Mouse (Mus musculus): Measurements from ENCODE around the gene Nkain1. TPM values are rescaled to one million over a fixed set of nuclear protein-coding genes. Genes with fewer than 3 reads are reported as not detected.

Nkain1 gene
- polyA plus RNA-seq, 1 experiment from 2014 or later = 1.2 TPM

DNA sequence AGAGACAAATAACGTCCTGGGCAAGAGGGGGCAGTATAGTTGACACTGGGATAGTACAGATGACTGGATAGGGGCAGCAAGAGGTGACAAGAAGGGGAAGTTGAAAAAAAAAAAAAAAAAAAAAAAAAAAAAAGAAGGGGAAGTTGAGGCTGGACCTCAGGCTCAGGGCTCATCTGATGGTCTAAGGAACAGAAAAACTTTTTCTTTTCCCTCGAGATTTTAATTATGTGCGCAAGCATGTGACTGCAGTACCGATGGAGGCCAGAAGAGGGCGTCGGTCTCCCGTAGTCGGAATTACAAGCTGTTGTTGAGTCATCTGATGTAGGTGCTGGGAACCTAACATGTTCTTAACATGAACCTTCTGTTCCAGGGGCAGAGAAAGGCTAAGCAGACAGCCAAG is 24.8 kb downstream of the Nkain1 start:
- no peaks in the 10 kb centered on the region for H3K27me3 ChIP-seq (replicated peaks)
- ATAC-seq (ENCODE audit: insufficient read depth, low FRiP score, low read depth) = no peak
- H3K36me3 ChIP-seq = no peaks in the 10 kb centered on the region
- no peak overlapping the region for H3K27ac ChIP-seq
- H3K4me2 ChIP-seq = no peak overlapping the region
- H3K4me1 ChIP-seq = peaks cover 16% of the 10 kb centered on the region; the same call in 1 of the 2 replicates
- no peaks in the 10 kb centered on the region for H3K9me3 ChIP-seq
- 88% methylated on average over 8 of the region's 8 CpGs for WGBS
- no peak overlapping the region for H3K9ac ChIP-seq
- H3K4me3 ChIP-seq (replicated peaks) = no peak overlapping the region

GRCm38 (mm10) chr4:130546798-130547562 is 27.0 kb downstream of the Nkain1 start:
- H3K27me3 ChIP-seq (replicated peaks) = no peaks in the 10 kb centered on the region
- no peak for ATAC-seq (ENCODE audit: insufficient read depth, low FRiP score, low read depth)
- no peak overlapping the region for H3K4me2 ChIP-seq
- 0 out of 2 replicates have a peak, but pooled peaks cover 8% of the 10 kb centered on the region for H3K4me1 ChIP-seq
- H3K4me3 ChIP-seq (replicated peaks) = no peak overlapping the region
- no peak overlapping the region for H3K9ac ChIP-seq
- H3K36me3 ChIP-seq = no peaks in the 10 kb centered on the region
- no peaks in the 10 kb centered on the region for H3K9me3 ChIP-seq
- WGBS = 20% methylated on average over 13 of the region's 13 CpGs
- no peak overlapping the region for H3K27ac ChIP-seq

- no peak for ATAC-seq (ENCODE audit: insufficient read depth, low FRiP score, low read depth)
- no peak overlapping the region for H3K4me3 ChIP-seq (replicated peaks)
- H3K9me3 ChIP-seq = no peaks in the 10 kb centered on the region
- no peak overlapping the region for H3K4me2 ChIP-seq
- 51% methylated on average over 9 of the region's 9 CpGs for WGBS
- H3K9ac ChIP-seq = no peak overlapping the region
- no peaks in the 10 kb centered on the region for H3K27me3 ChIP-seq (replicated peaks)
- no peaks in the 10 kb centered on the region for H3K36me3 ChIP-seq
- 0 out of 2 replicates have a peak, but pooled peaks cover 8% of the 10 kb centered on the region for H3K4me1 ChIP-seq
- H3K27ac ChIP-seq = no peak overlapping the region
Observed at GRCm38 (mm10) chr4:130544392-130544791, 29.6 kb downstream of the Nkain1 start.

GRCm38 (mm10) chr4:130543121-130543520 is 30.9 kb downstream of the Nkain1 start:
- Histone ChIP-seq H3K9ac (no peak overlapping the region), H3K4me3 (replicated peaks) (no peak overlapping the region), H3K4me2 (no peak overlapping the region), H3K27ac (no peak overlapping the region), H3K4me1 (0 out of 2 replicates have a peak, but pooled peaks cover 8% of the 10 kb centered on the region), H3K36me3 (no peaks in the 10 kb centered on the region), H3K27me3 (replicated peaks) (no peaks in the 10 kb centered on the region), H3K9me3 (no peaks in the 10 kb centered on the region)
- WGBS = 80% methylated on average over 4 of the region's 4 CpGs
- no peak for ATAC-seq (ENCODE audit: insufficient read depth, low FRiP score, low read depth)

- Histone ChIP-seq H3K27ac (no peak overlapping the region), H3K36me3 (no peaks in the 10 kb centered on the region), H3K27me3 (replicated peaks) (no peaks in the 10 kb centered on the region), H3K9me3 (no peaks in the 10 kb centered on the region), H3K4me2 (no peak overlapping the region), H3K4me3 (replicated peaks) (no peak overlapping the region), H3K4me1 (no peaks in the 10 kb centered on the region), H3K9ac (no peak overlapping the region)
- ATAC-seq (ENCODE audit: insufficient read depth, low FRiP score, low read depth) = no peak
- 91% methylated on average over 4 of the region's 4 CpGs for WGBS
Observed at GRCm38 (mm10) chr4:130540831-130541230, 33.1 kb downstream of the Nkain1 start.

DNA sequence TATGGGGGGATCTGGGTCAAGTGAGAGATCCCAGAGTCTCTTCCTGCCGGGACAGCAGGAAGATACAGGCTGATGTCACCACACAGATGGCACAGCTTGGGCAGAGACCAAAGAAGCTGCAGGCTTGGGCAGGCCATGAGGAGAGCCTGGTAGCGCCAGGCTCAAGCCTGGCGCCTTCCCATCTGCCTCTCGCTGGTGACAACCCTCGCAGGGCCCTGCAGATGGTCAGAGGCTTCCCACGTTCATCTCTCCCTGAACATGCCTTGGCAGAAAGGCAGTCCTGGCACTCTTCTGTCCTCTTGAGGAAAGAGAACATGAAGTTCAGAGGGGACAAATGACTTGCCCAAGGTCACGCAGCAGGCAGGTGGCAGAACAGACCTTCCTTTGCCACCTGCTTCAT is 34.3 kb downstream of the Nkain1 start:
- Histone ChIP-seq H3K4me1 (no peaks in the 10 kb centered on the region), H3K36me3 (no peaks in the 10 kb centered on the region), H3K9ac (no peak overlapping the region)

DNA sequence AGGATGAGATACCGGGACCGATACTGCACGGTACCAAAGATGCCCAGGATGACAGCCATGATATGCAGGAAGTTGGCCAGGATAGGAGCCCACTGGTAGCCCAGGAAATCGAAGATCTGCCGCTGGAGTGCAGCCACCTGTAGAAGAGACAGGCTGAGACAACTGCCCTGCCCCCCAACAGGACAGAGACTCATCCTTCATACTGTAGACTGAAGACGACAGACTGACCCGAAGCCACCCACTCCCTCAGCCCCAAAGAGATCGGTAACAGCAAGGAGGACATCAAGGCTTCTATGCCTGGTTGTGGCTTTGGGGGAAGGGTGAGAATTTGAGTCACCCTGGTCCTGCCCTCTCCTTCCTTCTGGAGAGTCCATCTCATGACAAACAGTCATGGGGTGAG is 34.9 kb downstream of the Nkain1 start:
- WGBS = 76% methylated on average over 8 of the region's 8 CpGs
- no peak overlapping the region for H3K4me2 ChIP-seq

More for the DNA sequence above, 34.3 kb downstream of the Nkain1 start:
- Histone ChIP-seq H3K4me3 (replicated peaks) (no peak overlapping the region), H3K4me2 (no peak overlapping the region), H3K9me3 (no peaks in the 10 kb centered on the region), H3K27ac (no peak overlapping the region), H3K27me3 (replicated peaks) (no peaks in the 10 kb centered on the region)
- ATAC-seq (ENCODE audit: insufficient read depth, low FRiP score, low read depth) = no peak
- 89% methylated on average over 7 of the region's 7 CpGs for WGBS

DNA sequence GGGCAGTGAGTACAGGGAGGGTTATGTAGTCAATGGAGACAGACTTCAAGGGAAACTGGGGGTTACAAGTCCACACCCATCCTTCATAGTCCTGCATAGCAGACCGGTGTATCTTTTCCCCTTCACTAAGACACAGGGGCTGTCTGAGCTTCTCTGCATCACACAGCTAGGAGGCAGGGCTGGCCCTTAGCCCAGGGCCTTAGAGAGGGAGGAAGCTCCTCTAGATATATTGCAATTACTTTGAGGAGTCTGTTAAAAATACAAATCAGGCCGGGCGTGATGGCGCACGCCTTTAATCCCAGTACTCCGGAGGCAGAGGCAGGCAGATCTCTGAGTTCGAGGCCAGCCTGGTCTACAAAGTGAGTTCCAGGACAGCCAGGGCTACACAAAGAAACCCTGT is 36.6 kb downstream of the Nkain1 start:
- no peaks in the 10 kb centered on the region for H3K27me3 ChIP-seq (replicated peaks)
- no peak overlapping the region for H3K27ac ChIP-seq
- ATAC-seq (ENCODE audit: insufficient read depth, low FRiP score, low read depth) = no peak
- H3K36me3 ChIP-seq = no peaks in the 10 kb centered on the region
- 97% methylated on average over 7 of the region's 7 CpGs for WGBS
- no peak overlapping the region for H3K4me2 ChIP-seq
- no peaks in the 10 kb centered on the region for H3K4me1 ChIP-seq
- H3K4me3 ChIP-seq (replicated peaks) = no peak overlapping the region
- H3K9me3 ChIP-seq = no peaks in the 10 kb centered on the region
- H3K9ac ChIP-seq = no peak overlapping the region

More for the DNA sequence above, 34.9 kb downstream of the Nkain1 start:
- ATAC-seq (ENCODE audit: insufficient read depth, low FRiP score, low read depth) = no peak
- Histone ChIP-seq H3K27me3 (replicated peaks) (no peaks in the 10 kb centered on the region), H3K9ac (no peak overlapping the region), H3K4me3 (replicated peaks) (no peak overlapping the region), H3K27ac (no peak overlapping the region), H3K36me3 (no peaks in the 10 kb centered on the region), H3K4me1 (no peaks in the 10 kb centered on the region), H3K9me3 (no peaks in the 10 kb centered on the region)

DNA sequence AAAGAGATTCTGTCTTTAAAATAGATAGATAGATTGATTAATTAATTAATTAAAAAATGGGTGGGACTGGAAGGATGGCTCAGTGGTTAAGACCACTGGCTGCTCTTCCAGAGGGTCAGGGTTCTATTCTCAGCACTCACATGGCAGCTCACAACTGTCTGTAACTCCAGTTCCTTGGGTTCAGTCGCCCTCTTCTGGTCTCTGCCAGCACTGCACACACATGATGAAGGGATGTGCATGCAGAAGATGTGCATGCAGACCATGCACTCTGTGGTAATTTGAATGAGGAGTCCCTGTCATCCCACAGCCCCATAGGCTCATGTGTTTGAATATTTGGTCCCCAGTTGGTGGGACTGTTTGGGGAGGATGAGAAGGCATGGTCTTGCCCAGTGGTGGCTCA is 38.2 kb downstream of the Nkain1 start:
- Histone ChIP-seq H3K4me3 (replicated peaks) (no peak overlapping the region), H3K4me1 (peaks cover 6% of the 10 kb centered on the region), H3K9ac (no peak overlapping the region), H3K9me3 (no peaks in the 10 kb centered on the region), H3K4me2 (no peak overlapping the region), H3K27ac (no peak overlapping the region), H3K27me3 (replicated peaks) (no peaks in the 10 kb centered on the region), H3K36me3 (no peaks in the 10 kb centered on the region)
- WGBS = 52% methylated on average over 1 of the region's 1 CpGs
- no peak for ATAC-seq (ENCODE audit: insufficient read depth, low FRiP score, low read depth)

DNA sequence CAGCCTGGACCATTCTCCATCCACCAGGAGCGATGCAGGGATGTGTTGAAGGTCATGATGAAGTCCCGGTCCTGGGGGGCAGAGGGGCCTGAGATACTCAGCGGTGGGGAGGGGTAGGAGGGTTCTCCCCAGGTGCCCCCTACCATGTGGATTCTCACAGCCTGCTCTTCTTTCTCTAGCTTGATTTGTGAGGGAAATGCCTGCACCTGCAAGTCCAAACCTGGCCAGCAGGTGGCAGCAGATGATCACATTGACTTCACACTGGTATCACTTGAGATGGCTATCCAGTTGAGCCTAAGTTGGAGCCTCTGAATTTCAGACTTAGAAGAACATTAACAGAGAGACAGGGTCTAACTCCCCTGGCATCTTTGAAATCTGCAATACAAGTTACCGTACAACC is 40.0 kb downstream of the Nkain1 start:
- no peak overlapping the region for H3K27ac ChIP-seq
- 36% methylated on average over 4 of the region's 4 CpGs for WGBS
- H3K4me2 ChIP-seq = no peak overlapping the region
- no peak overlapping the region for H3K9ac ChIP-seq
- H3K9me3 ChIP-seq = no peaks in the 10 kb centered on the region
- peaks cover 6% of the 10 kb centered on the region for H3K4me1 ChIP-seq
- no peaks in the 10 kb centered on the region for H3K27me3 ChIP-seq (replicated peaks)
- H3K4me3 ChIP-seq (replicated peaks) = no peak overlapping the region
- H3K36me3 ChIP-seq = no peaks in the 10 kb centered on the region
- ATAC-seq (ENCODE audit: insufficient read depth, low FRiP score, low read depth) = 0 out of 2 replicates have a peak, but pooled peaks have one; percentile 15

GRCm38 (mm10) chr4:130532347-130532746 is 41.6 kb downstream of the Nkain1 start:
- no peak overlapping the region for H3K4me3 ChIP-seq (replicated peaks)
- 59% methylated on average over 6 of the region's 6 CpGs for WGBS
- peaks cover 6% of the 10 kb centered on the region for H3K4me1 ChIP-seq
- no peak overlapping the region for H3K4me2 ChIP-seq
- no peaks in the 10 kb centered on the region for H3K27me3 ChIP-seq (replicated peaks)
- H3K9me3 ChIP-seq = no peaks in the 10 kb centered on the region
- no peak overlapping the region for H3K9ac ChIP-seq
- no peaks in the 10 kb centered on the region for H3K36me3 ChIP-seq
- ATAC-seq (ENCODE audit: insufficient read depth, low FRiP score, low read depth) = no peak
- no peak overlapping the region for H3K27ac ChIP-seq

DNA sequence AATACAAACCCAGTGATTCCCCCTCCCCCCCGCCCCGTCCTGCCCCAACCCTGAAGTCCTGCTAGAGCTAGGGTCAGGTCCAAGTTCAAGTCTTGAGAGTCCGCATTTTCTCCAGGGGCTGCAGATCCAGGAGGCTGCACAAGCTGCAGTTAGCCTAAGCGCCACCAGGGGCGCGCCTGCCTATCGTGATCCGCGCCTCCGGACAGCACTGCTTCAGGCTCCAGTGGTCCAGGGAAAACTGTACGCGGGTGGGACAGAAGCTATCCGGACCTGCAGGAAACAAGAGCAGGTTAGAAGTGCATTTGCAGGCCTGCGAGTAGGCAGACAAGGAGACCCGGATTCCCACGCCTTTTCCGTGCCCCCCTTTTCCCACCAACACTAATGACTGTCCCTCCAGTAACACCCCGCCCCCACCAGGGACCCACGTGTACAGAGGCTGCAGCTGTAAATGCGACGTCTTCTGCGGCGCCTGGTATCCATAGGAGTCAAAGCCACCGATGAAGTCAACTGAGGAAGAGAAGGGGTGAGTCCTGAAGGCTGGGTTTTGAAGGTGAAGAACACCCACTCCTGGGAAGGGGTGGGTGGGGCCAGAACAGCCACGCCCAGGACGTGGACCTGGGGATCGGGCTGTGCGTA is 42.2 kb downstream of the Nkain1 start:
- Histone ChIP-seq H3K4me3 (replicated peaks) (0 out of 2 replicates have a peak overlapping the region, but pooled peaks have one; percentile 17), H3K4me2 (peak overlapping the region; percentile 67), H3K9ac (no peak overlapping the region), H3K27ac (no peak overlapping the region), H3K27me3 (replicated peaks) (no peaks in the 10 kb centered on the region), H3K9me3 (no peaks in the 10 kb centered on the region), H3K4me1 (peaks cover 6% of the 10 kb centered on the region), H3K36me3 (no peaks in the 10 kb centered on the region)
- ATAC-seq (ENCODE audit: insufficient read depth, low FRiP score, low read depth) = no peak
- 17% methylated on average over 28 of the region's 28 CpGs for WGBS

All from stomach, embryonic 15.5 days (tissue).